Mouse (Mus musculus): ENCODE measurements at regions not wholly inside any gene's neighbourhood (a gene's known extent, or its start where the extent isn't known, plus 50 kb on each side); places are given as distances from the start of the nearest gene placed in this dataset.

DNA sequence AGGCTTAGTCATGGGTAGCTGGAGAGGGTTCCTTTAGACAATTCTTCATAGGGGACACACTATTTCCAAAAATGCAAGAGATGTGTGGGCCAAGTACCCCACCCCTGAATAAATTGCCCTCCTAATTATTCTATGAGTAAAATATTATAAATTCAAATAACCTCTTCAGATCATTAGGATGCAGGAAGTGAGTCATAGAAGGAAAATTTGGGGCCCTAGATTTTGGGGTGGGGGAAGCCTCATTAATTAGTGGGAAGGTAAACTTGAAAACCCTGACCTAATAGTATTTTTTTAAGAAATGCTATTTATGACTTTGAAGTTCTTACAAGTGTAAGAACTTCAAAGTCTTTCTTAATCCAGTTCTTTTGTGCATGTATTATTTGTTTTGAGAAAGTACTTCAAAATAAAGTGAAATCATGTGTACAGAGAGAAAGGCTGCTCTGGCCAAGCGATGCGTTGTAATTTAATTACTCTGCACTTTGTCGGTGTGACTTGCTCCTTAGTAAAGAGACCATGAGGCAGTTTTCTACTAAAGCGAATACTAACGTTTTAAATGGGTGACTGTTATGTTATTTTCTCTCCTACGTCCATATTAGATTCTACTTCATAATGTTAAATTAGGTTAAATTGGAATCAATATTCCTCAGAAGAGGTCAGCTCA is 200.6 kb downstream of the Tgfb2 start:
- ATAC-seq (replicated peaks; ENCODE audit: poor library complexity), result no peak

DNA sequence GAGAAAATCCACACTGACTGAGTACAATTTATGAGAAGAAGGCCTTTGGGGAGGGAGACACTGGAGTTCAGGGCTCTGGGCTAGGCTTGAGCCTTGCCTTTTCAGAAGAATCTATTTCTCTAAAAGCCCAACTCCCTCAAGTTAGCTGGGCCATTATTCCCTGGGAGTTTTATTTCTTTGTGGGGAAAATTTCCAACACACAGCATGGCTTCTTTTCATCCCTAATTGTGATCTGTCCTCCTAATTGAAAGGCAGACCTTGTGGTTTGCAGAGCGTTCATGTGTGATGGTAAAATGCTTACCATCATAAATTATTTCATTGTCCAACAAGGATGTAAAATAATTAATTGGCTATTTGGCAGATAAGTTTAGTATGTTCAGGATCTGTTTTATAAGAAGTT is 204.1 kb downstream of the Tgfb2 start:
- no peak for ATAC-seq (replicated peaks; ENCODE audit: poor library complexity)

DNA sequence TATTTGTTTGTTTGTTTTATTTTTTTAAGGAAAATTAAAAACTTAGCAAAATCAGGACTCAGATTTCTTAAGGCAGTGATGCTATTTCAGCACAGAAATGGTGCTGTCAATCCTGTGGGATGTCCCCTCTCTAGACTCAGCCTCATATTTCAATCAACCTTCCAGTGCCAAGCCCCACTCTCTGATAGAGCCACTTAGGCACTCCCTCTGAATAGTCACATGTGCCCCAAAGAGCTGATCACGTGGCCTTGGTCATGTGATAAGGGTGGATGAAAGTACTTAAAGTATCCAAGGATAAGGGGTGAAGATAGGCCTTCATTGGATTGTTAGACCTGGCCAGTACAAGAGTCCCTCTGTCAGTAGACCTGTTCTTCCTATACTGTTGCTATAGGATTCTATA is 207.9 kb downstream of the Tgfb2 start:
- ATAC-seq (replicated peaks; ENCODE audit: poor library complexity), result no peak

DNA sequence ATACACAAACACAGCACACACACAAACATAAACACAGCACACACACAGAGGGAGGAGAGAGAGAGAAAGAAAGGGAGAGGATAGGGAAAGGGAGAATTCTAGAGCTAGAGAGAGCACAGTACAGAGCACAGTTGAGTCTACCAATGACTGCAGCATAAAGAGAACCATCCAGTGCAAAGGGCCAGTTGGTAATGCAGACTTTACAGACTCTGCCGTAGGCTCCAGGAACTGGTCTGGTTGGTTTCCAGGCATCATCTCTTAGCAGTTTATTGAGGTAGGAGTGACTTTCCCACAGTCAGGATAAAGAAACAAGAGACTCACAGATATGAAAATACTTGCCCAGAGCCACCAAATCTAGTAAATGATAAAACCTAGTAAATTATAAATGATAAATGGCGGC is 208.5 kb downstream of the Tgfb2 start:
- ATAC-seq (replicated peaks; ENCODE audit: poor library complexity), result no peak

DNA sequence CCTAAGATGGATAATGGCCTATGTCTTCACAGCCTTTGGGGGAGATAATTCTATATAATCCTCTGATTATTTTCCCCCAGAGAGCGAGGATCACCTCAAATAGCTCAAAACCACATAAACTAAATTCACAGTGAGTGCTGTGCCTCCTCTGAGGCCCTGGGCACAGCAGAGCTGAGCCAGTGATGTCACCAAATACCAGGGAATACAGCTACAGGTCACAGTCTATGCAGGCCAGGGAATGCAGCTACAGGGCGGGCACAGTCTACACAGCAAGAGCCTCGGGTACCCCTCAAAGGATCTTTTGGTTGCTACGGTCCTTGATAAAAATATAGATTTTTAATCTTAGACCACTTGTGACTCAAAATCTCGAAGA is 211.4 kb downstream of the Tgfb2 start:
- no peak for ATAC-seq (replicated peaks; ENCODE audit: poor library complexity)

DNA sequence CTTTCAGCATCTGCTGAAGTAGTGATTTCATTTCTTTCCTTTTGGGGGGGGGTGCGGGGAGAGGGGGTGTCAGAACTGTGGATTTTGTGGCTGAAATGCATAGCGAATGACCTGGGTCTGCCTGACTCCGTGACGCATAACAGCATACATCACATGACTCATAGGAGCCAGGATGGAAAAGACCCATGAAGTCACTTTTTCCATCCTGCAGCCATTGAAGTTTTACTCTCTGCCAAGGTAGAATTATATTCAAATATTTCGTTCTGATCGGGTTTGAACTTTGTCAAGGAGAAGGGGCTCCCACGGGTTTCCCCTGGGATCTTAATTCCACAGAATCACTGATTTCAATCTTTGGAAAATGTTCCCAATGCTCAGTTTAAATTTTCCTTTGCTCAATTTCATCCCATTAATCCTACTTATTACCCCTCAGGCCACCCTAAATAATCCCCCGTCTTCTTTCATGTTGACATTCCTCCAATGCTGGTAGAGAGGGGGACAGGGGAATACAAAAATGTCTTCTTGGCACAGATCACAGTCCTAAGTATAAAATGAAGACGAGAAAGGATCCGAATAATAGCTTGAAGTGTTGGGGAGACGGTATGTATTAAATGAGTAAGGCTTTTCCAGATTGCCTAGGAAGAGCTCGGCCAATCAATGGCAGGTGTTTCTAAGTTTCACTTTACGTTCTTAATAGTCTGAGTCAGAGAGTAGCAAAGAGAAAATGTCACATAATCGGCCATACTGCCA is 212.0 kb downstream of the Tgfb2 start:
- ATAC-seq (replicated peaks; ENCODE audit: poor library complexity), result no peak

DNA sequence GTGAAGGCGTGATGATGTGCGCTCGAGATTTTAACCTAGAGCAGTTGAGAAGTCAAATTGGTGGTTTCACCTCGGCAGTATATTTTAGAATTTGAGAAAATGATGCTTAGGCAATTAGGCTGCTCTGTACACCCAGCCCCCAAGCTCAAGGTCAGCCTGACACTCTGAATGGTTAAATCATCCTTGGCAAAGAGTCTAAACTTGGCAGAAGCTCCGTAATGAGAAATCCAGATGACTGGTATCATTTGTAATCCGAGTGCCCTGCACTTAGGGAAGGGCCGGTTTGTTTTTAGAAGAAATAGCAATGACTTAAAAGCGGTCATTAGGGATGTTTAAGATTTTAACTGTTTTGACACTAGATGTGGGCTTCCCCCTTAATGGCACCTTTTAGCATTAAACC is 223.6 kb downstream of the Tgfb2 start:
- no peak for ATAC-seq (replicated peaks; ENCODE audit: poor library complexity)

DNA sequence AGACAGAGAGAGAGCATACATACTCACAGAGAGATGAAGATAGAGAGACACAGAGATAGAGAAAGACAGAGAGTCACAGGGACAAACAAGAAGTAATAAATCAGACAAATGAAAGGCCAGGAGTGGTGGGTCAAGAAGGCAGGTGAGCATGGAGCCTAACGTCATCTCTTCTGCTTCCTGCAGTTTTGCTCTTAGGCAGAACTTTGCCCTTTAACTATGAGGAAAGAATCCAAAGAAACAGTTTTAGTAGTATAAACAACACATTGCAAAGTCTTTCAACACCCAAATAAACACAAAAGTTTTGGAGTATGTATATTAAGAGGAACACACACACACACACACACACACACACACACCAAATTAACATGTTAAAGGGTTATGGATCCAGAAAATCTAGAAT is 225.8 kb downstream of the Tgfb2 start:
- ATAC-seq (replicated peaks; ENCODE audit: poor library complexity), result no peak

DNA sequence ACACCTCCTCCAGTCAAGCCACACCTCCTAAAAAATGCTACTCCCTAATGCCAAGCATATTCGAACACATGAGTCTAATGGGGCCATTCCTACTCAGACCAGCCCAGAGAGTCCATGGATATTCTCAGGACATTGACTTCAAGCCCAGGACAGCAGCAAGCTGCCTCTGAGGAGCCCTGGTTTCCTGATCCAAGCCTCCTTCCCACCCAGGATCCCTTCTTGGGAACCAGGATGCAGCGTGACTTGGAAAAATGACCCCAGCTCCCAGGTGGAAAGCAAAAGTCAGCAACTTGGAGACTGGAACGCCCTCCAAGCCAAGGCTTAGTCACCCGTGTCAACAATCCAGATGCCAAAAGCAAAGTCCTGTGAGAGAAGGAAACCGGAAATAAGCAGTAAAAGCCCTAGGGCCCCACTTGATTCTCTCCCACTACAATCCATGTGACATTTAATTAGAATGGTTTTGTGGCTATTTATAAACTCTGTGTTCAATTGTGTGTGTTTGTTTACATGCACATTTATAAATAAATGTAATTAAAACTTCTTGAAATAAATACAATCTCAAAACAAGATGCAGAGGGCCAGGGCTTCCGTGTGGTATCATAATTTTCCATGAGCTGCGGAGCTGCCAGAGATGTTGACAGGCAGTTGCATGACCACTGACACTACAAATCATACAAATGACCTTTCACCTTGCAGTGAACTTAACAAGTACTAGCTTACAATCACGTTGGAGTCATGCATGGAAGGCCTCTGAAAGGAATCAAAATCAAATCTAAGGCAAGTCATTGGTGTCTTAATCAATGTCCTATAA is 227.2 kb downstream of the Tgfb2 start:
- no peak for ATAC-seq (replicated peaks; ENCODE audit: poor library complexity)

DNA sequence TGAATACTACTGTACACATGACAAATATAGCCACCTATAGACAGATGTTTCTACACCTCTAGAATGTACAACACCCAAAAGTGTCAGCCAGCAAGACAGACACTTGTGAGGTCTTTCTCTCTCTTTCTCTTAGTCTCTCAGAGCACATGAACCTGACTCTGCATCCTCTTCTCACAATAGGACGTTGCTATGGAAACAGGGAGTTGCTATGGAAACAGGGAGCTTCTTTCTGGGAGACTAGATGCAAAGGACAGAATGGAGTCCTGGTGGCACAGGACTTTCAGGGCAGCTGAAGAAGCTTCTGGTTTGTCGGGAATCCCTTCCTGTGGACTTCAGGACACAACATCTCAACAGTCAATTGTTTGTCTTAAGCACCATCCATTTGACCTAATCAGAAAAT is 230.9 kb downstream of the Tgfb2 start:
- no peak for ATAC-seq (replicated peaks; ENCODE audit: poor library complexity)

DNA sequence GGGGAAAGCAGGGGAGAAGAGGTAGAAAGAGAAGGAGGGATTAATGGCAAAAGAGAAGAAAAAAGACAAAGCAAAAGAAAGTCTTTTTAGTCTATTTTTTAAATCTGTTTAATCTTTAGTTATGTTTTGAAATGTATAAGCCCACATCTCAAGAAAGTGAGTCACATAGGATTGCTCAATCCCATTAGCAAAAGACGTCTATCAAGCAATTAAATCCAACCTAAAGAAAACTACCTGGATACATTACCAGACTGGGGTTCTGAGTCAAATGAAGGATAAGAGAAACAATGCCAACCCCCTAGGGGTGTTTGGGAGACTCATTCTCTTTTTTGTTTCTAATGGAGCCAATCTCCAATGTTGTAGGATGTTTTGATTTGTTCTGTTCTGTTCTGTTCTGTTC is 231.4 kb downstream of the Tgfb2 start:
- ATAC-seq (replicated peaks; ENCODE audit: poor library complexity), result no peak

DNA sequence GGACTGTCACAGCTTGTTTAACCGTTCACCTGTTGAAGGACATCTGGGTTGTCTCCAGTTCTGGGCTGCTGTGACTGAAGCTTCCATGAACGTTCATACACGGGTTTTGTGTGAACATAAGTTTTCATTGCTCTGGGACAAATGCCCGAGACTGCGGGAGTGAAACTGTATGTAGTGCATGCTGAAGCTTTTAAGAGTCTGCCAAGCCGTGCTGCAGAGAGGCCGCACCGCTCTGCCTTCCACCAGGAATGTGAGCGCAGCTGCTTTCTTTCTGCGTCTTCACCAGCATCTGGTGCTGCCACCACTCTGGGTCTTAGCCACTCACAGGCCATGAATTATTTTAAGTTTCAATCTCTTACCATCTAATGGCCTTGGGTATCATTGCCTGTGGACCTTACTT is 232.8 kb downstream of the Tgfb2 start:
- ATAC-seq (replicated peaks; ENCODE audit: poor library complexity), result no peak

DNA sequence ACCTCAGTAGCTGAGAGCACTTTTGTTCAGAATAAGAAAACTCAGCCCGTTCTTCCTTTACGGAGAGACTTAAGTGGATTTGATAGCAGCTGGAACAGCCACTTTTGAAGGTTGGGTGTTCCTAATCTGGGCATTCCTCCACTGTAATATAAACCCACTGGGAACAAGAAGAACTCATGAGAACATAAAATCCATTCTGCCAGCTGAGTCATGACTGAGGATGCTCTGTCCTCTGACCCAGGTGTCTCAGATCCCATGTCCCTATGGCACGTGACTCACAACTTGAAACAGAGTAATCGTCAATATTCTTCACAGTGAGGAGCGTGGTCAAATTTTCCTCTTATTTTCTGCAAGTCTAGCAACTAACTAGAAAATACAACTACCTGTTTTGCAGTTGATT is 240.3 kb downstream of the Tgfb2 start:
- no peak for ATAC-seq (replicated peaks; ENCODE audit: poor library complexity)

DNA sequence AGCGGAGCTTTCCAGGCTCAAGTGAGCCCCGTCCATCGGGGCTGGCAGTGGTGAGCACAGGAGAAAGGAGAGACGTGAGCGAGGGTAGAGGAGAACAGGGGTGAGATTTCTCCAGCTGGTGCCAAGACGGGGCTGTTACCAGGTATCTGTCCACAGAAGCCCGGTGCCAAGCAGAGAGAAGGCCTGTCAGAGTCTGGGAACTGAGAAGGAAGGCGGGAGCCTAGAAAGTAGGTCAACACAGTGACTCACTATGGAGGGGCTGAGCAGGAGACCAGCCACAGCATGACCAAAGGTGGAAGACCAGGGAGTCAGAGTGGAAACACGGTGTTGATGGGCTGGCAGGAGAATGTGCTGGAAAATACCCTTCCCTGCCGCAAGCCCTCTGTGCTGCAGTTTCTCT is 245.0 kb downstream of the Tgfb2 start:
- ATAC-seq (replicated peaks; ENCODE audit: poor library complexity), result 0 out of 2 replicates have a peak, but pooled peaks have one; percentile 11

DNA sequence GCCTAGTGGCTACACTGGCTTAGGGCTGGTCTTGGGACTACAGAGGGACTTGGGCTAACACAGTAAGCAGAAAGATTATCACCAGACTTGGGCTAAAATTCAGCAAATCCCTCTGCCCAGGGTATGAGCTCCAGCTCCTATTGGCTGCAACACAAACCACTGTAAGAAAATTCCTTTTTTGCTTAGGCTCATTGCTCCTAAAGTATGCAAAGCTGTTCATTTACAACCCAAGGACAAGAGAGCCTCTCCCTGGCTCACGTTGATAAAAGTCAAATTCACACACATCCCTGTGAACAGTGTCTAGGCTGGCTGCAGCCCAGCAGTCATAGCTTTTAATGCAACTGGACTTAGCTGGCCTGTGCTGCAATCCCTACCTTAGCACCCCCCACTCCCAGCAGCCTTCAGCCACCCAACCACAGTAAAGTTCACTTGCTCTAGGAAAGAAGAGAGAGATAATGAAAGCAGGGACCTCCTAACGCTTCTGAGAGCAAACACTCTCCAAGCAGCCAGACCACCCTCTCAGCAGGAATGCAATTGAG is 247.6 kb downstream of the Tgfb2 start:
- ATAC-seq (replicated peaks; ENCODE audit: poor library complexity), result no peak

DNA sequence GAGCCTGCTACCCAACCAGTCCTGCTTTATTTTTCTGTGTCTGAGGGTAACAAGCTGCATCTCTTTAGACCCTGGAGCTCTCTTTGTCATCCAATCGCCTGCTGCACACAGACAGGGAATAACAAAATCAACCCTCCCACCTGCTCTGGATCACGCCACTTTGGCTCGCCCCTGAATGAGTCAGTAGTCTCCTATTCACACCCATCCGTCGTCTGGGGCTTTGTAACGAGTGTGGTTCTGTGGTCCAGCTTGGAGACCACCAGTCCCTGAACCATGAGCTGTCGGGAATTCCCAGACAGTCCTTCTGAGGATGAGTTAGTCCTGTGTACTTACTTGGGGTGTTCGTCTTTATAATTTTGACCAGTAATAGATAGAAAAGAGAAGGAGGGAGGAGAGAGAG is 248.7 kb downstream of the Tgfb2 start:
- ATAC-seq (replicated peaks; ENCODE audit: poor library complexity), result no peak

DNA sequence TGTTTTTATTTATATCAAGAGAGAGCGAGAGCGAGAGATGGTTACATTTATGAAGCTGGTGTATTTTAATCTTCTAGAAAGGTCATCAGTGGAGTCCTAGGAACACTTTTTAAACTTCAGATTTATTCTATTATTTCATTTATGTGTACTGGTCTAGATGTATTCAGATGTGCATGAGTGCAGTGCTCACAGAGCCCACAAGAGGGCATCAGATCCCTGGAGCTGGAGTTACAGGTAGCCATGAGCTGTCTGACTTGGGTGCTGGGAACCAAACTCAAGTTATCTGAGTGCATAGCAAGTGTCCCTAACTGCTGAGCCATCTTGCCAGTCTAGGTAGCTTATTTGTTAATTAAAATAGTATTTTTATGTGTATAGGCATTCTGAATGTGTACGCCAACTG is 249.7 kb downstream of the Tgfb2 start:
- ATAC-seq (replicated peaks; ENCODE audit: poor library complexity), result peak; percentile 81

DNA sequence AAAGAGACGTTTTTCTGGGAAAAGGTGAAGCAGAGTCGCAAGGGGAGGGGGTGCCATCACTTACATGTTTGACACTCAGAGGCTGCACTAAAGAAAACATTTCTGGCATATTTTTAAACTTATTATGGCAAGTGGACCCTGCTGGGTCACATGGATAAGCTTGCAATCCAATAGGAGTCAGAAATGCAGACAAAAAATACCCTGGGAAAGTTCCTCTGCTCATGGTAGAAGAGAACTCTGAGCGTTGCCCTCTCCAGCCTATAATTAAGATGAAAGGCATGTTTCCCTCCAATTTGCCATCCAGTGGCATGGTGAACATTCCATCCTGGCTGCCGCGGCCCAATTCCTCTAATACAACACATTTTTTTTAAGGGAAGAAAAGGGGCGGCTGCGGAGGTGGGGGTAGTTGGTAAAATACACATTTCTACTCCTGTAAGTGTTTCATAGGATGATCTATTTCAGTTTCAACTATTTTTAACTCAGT is 250.6 kb downstream of the Tgfb2 start:
- ATAC-seq (replicated peaks; ENCODE audit: poor library complexity), result no peak

DNA sequence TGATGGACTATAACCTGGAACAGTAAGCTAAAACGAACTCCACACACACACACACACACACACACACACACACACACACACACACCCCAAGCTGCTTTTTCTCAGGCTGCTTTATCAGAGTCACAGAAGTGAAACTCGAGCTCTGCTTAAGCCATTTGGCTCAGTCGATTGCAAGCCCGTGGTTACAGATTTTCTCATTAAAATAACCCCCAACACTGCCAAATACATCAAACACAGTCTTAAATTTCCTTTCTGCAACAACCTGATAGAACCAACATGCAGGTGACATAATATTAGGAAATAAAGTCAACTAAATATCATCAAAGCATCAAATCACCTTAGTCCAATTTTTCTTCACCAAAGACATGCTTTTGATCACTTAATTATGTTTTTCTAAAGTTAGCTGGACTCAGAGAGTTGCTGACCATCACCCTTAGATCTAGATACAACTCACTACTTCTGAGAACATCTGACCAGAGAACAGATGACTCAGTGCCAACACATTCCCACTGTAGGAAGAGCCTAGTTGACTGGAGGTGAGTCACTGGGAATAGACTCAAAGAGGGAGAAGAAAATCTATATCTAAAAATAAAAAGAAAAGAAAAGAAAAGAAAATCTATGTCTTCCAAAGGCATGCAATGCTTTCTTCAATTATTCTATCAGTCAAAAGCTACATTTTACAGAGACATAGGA is 251.2 kb downstream of the Tgfb2 start:
- no peak for ATAC-seq (replicated peaks; ENCODE audit: poor library complexity)

DNA sequence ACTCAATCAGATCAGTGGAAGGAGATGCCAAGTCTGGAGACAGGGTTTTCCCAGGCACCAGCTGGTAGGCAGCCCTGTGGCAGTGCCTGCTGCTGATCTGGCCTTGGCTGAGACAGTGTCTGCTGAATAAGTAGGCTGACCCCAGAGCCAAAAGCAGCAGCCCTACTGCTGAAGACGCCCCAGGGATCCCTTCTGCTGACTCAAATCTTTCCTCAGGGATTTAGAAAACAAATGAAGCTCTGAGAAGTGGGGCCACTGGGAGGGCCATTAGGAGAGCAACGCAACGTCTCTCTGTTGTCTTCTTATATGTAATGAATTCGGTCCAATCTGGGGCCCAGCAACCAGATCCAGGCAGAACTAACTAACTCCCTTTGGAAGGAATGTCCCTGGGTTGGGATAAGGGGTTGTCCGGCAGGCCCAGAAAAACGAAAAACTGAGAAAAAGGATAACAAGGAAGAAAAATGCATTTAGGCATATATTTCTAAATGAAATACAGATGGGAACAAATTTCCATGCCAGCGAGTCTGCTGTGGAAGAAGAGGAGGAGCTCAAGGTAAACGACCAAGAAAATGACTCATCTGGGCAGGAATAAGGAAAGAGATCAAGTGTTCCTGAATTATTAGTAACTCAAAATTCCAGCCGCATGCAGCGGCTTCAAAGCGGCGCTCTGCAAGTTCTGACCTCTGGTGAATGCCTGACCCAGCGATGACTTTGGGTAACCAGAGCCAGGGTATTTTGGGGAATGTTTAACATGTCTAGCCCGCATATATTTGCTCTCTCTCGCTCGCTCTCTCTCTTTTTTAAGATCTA is 256.7 kb downstream of the Tgfb2 start:
- ATAC-seq (replicated peaks; ENCODE audit: poor library complexity), result no peak

Data from megakaryocyte progenitor cell, adult 5-6 weeks (primary cell).